Mouse (Mus musculus): ENCODE results near the gene Uggt2. TPM values are rescaled to one million over a fixed set of nuclear protein-coding genes. Genes with fewer than 3 reads are reported as not detected.
A peak's percentile ranks its signal among the peaks of the same experiment; 100 is the strongest.

Uggt2 gene
- 32.6 and 36.2 TPM in 2 replicates for polyA plus RNA-seq (2012; rRNA removed)

- H3K4me1 ChIP-seq (ENCODE audit: control insufficient read depth, insufficient read depth, low read length): peaks cover 3% of the 10 kb centered on the region; the same call in 1 of the 2 replicates
- peak; percentile 91 to 97 for DNase-seq
- no peaks in the 10 kb centered on the region for H3K27me3 ChIP-seq (ENCODE audit: control insufficient read depth, insufficient read depth, low read length)
- peak within 1 kb of the TSS; percentile 62 for H3K4me3 ChIP-seq (replicated peaks; ENCODE audit: insufficient read depth, low read depth, low read length)
- under 1% methylated on average over 72 of the region's 72 CpGs for WGBS
- peak within 1 kb of the TSS; percentile 91 for H3K27ac ChIP-seq (ENCODE audit: insufficient read depth, low read length)
- TF ChIP-seq POLR2A (IDR thresholded peaks at IDR 0.05; ENCODE audit: borderline replicate concordance, insufficient read depth, low read length) (peak; percentile 73), CTCF (IDR thresholded peaks at IDR 0.05; ENCODE audit: borderline replicate concordance, insufficient read depth, low read depth, low read length) (peak; percentile 82)
These were observed at the start of gene Uggt2 for GRCm38 (mm10) chr14:119098851-119099569. Uggt2 (minus strand) TSS chr14:119099430.

- Histone ChIP-seq H3K27ac (ENCODE audit: insufficient read depth, low read length) (no peak overlapping the region), H3K4me1 (ENCODE audit: control insufficient read depth, insufficient read depth, low read length) (no peaks in the 10 kb centered on the region), H3K27me3 (ENCODE audit: control insufficient read depth, insufficient read depth, low read length) (no peaks in the 10 kb centered on the region), H3K4me3 (replicated peaks; ENCODE audit: insufficient read depth, low read depth, low read length) (peak overlapping the region; percentile 75)
- TF ChIP-seq CTCF (IDR thresholded peaks at IDR 0.05; ENCODE audit: borderline replicate concordance, insufficient read depth, low read depth, low read length) (no peak), POLR2A (IDR thresholded peaks at IDR 0.05; ENCODE audit: borderline replicate concordance, insufficient read depth, low read length) (no peak)
- DNase-seq: peak; percentile 17 to 22
- 37% methylated on average over 9 of the region's 9 CpGs for WGBS
These were observed 40.2 kb upstream of the Uggt2 start for GRCm38 (mm10) chr14:119139381-119139950.

- peak overlapping the region; percentile 75 for H3K4me3 ChIP-seq (replicated peaks; ENCODE audit: insufficient read depth, low read depth, low read length)
- no peaks in the 10 kb centered on the region for H3K27me3 ChIP-seq (ENCODE audit: control insufficient read depth, insufficient read depth, low read length)
- WGBS: under 1% methylated on average over 20 of the region's 20 CpGs
- no peaks in the 10 kb centered on the region for H3K4me1 ChIP-seq (ENCODE audit: control insufficient read depth, insufficient read depth, low read length)
- DNase-seq: peak; percentile 54 to 63
- TF ChIP-seq CTCF (IDR thresholded peaks at IDR 0.05; ENCODE audit: borderline replicate concordance, insufficient read depth, low read depth, low read length): no peak
- no peak for TF ChIP-seq POLR2A (IDR thresholded peaks at IDR 0.05; ENCODE audit: borderline replicate concordance, insufficient read depth, low read length)
- H3K27ac ChIP-seq (ENCODE audit: insufficient read depth, low read length): no peak overlapping the region
These were observed 39.5 kb upstream of the Uggt2 start for GRCm38 (mm10) chr14:119138786-119139100.

- peak; percentile 45 to 60 for DNase-seq
- no peak for TF ChIP-seq POLR2A (IDR thresholded peaks at IDR 0.05; ENCODE audit: borderline replicate concordance, insufficient read depth, low read length)
- no peak for TF ChIP-seq CTCF (IDR thresholded peaks at IDR 0.05; ENCODE audit: borderline replicate concordance, insufficient read depth, low read depth, low read length)
- Histone ChIP-seq H3K27ac (ENCODE audit: insufficient read depth, low read length) (0 out of 2 replicates have a peak within 1 kb of the TSS, but pooled peaks have one; percentile 1), H3K4me1 (ENCODE audit: control insufficient read depth, insufficient read depth, low read length) (no peaks in the 10 kb centered on the region), H3K27me3 (ENCODE audit: control insufficient read depth, insufficient read depth, low read length) (no peaks in the 10 kb centered on the region), H3K4me3 (replicated peaks; ENCODE audit: insufficient read depth, low read depth, low read length) (peak within 1 kb of the TSS; percentile 75)
- WGBS: under 1% methylated on average over 100 of the region's 100 CpGs
These were observed 38.9 kb upstream of the Uggt2 start, which contains the start of gene Hs6st3 for GRCm38 (mm10) chr14:119137906-119138785. Hs6st3 (plus strand) TSS chr14:119138341.

GRCm38 (mm10) chr14:119137512-119137905 lies 38.3 kb upstream of the Uggt2 start:
- Histone ChIP-seq H3K27me3 (ENCODE audit: control insufficient read depth, insufficient read depth, low read length) (no peaks in the 10 kb centered on the region), H3K4me3 (replicated peaks; ENCODE audit: insufficient read depth, low read depth, low read length) (peak overlapping the region; percentile 75), H3K4me1 (ENCODE audit: control insufficient read depth, insufficient read depth, low read length) (no peaks in the 10 kb centered on the region), H3K27ac (ENCODE audit: insufficient read depth, low read length) (0 out of 2 replicates have a peak overlapping the region, but pooled peaks have one; percentile 1)
- under 1% methylated on average over 38 of the region's 38 CpGs for WGBS
- DNase-seq: peak; percentile 93 to 94
- TF ChIP-seq CTCF (IDR thresholded peaks at IDR 0.05; ENCODE audit: borderline replicate concordance, insufficient read depth, low read depth, low read length) (no peak), POLR2A (IDR thresholded peaks at IDR 0.05; ENCODE audit: borderline replicate concordance, insufficient read depth, low read length) (peak; percentile 64; the same call in 1 of the 2 replicates)

GRCm38 (mm10) chr14:119127330-119127729 lies 28.1 kb upstream of the Uggt2 start:
- WGBS: 95% methylated on average over 2 of the region's 2 CpGs
- H3K27me3 ChIP-seq (ENCODE audit: control insufficient read depth, insufficient read depth, low read length): no peaks in the 10 kb centered on the region; the same call in 1 of the 2 replicates
- H3K4me3 ChIP-seq (replicated peaks; ENCODE audit: insufficient read depth, low read depth, low read length): no peak overlapping the region
- no peak overlapping the region for H3K27ac ChIP-seq (ENCODE audit: insufficient read depth, low read length)
- H3K4me1 ChIP-seq (ENCODE audit: control insufficient read depth, insufficient read depth, low read length): no peaks in the 10 kb centered on the region
- TF ChIP-seq POLR2A (IDR thresholded peaks at IDR 0.05; ENCODE audit: borderline replicate concordance, insufficient read depth, low read length) (no peak), CTCF (IDR thresholded peaks at IDR 0.05; ENCODE audit: borderline replicate concordance, insufficient read depth, low read depth, low read length) (no peak)
- no peak for DNase-seq

GRCm38 (mm10) chr14:119125840-119126239 lies 26.6 kb upstream of the Uggt2 start:
- no peak overlapping the region for H3K4me3 ChIP-seq (replicated peaks; ENCODE audit: insufficient read depth, low read depth, low read length)
- H3K4me1 ChIP-seq (ENCODE audit: control insufficient read depth, insufficient read depth, low read length): no peaks in the 10 kb centered on the region
- no peaks in the 10 kb centered on the region; the same call in 1 of the 2 replicates for H3K27me3 ChIP-seq (ENCODE audit: control insufficient read depth, insufficient read depth, low read length)
- DNase-seq: no peak
- H3K27ac ChIP-seq (ENCODE audit: insufficient read depth, low read length): no peak overlapping the region
- no peak for TF ChIP-seq CTCF (IDR thresholded peaks at IDR 0.05; ENCODE audit: borderline replicate concordance, insufficient read depth, low read depth, low read length)
- TF ChIP-seq POLR2A (IDR thresholded peaks at IDR 0.05; ENCODE audit: borderline replicate concordance, insufficient read depth, low read length): no peak
- 64% methylated on average over 4 of the region's 4 CpGs for WGBS

Measured in cerebellum, adult 2 months (tissue).